ENCODE assay signal across 8 mouse cellular contexts in genomic region chr15:81960171-81961077, GRCm38 (mm10). TPM values are rescaled to one million over a fixed set of nuclear protein-coding genes. Genes with fewer than 3 reads are reported as not detected.
DNase-seq lines count a peak whose midpoint lies in the region; ATAC-seq lines count a peak whose summit lies in the region.

Gene Pmm1, minus strand, starts transcription at chr15:81960930.

- no peaks in the 10 kb centered on the region for H3K36me3 ChIP-seq in heart, embryonic 14.5 days (ENCODE audit: control insufficient read depth, insufficient read depth, low read length)
- H3K36me3 ChIP-seq in liver, embryonic 13.5 days = peaks cover 12% of the 10 kb centered on the region
- no peaks in the 10 kb centered on the region for H3K36me3 ChIP-seq in stomach, embryonic 16.5 days (ENCODE audit: control insufficient read depth, insufficient read depth, low read length)

- H3K4me2 ChIP-seq in heart, embryonic 14.5 days (ENCODE audit: low read length) = peak within 1 kb of the TSS; percentile 99
- peak within 1 kb of the TSS; percentile 100 for H3K4me2 ChIP-seq in liver, embryonic 13.5 days
- peak within 1 kb of the TSS; percentile 100 for H3K4me2 ChIP-seq in stomach, embryonic 16.5 days (ENCODE audit: low read depth, low read length)

- peak within 1 kb of the TSS; percentile 72 to 74 for H3K27ac ChIP-seq in heart, embryonic 14.5 days (replicated peaks in 1 of 2; ENCODE audit: control insufficient read depth in 1 of 2, insufficient read depth in 1 of 2, low read depth in 2 of 2, low read length in 2 of 2)
- H3K27ac ChIP-seq in liver, embryonic 13.5 days = peak within 1 kb of the TSS; percentile 90
- peak within 1 kb of the TSS; percentile 87 for H3K27ac ChIP-seq in stomach, embryonic 16.5 days (ENCODE audit: low read length)

- H3K27me3 ChIP-seq in heart, embryonic 14.5 days (ENCODE audit: control insufficient read depth, insufficient read depth, low read length) = no peaks in the 10 kb centered on the region
- H3K27me3 ChIP-seq in liver, embryonic 13.5 days = no peaks in the 10 kb centered on the region
- H3K27me3 ChIP-seq in stomach, embryonic 16.5 days (ENCODE audit: control insufficient read depth, insufficient read depth, low read length) = no peaks in the 10 kb centered on the region

- H3K9me3 ChIP-seq in heart, embryonic 14.5 days (ENCODE audit: control insufficient read depth, low read length) = no peaks in the 10 kb centered on the region
- no peaks in the 10 kb centered on the region for H3K9me3 ChIP-seq in liver, embryonic 13.5 days (replicated peaks)
- H3K9me3 ChIP-seq in stomach, embryonic 16.5 days (replicated peaks; ENCODE audit: control insufficient read depth, low read length) = no peaks in the 10 kb centered on the region

- peak within 1 kb of the TSS; percentile 58 to 70 for H3K4me3 ChIP-seq in heart, embryonic 14.5 days (ENCODE audit: control insufficient read depth in 1 of 2, insufficient read depth in 1 of 2, low read depth in 1 of 2, low read length in 2 of 2)
- peak within 1 kb of the TSS; percentile 81 for H3K4me3 ChIP-seq in liver, embryonic 13.5 days (replicated peaks)
- H3K4me3 ChIP-seq in stomach, embryonic 16.5 days (replicated peaks; ENCODE audit: low read length) = peak within 1 kb of the TSS; percentile 76

- H3K4me1 ChIP-seq in heart, embryonic 14.5 days (ENCODE audit: control insufficient read depth in 2 of 2, insufficient read depth in 2 of 2, low read length in 2 of 2) = 0 out of 4 replicates have a peak, but pooled peaks cover 0 to 6% of the 10 kb centered on the region in 2 experiments
- H3K4me1 ChIP-seq in liver, embryonic 13.5 days (replicated peaks) = peaks cover 34% of the 10 kb centered on the region
- H3K4me1 ChIP-seq in stomach, embryonic 16.5 days (ENCODE audit: control insufficient read depth, insufficient read depth, low read length) = no peaks in the 10 kb centered on the region

- peak within 1 kb of the TSS; percentile 77 for H3K9ac ChIP-seq in heart, embryonic 14.5 days (ENCODE audit: low read length)
- H3K9ac ChIP-seq in liver, embryonic 13.5 days = peak within 1 kb of the TSS; percentile 88
- H3K9ac ChIP-seq in stomach, embryonic 16.5 days (ENCODE audit: low read length) = peak within 1 kb of the TSS; percentile 83

- DNase-seq in c-Kit-negative CD71-positive TER-119-positive erythroid progenitor cells, embryonic 14.5 days (ENCODE audit: low read depth, low spot score) = peak; percentile 99
- DNase-seq in fibroblast of lung, adult 2 months (ENCODE audit: low read depth) = peak; percentile 83
- DNase-seq in kidney, postnatal 14 days = peak; percentile 100
- DNase-seq in liver, embryonic 13.5 days = peak; percentile 100
- peak; percentile 99 for DNase-seq in neural tube, embryonic 10.5 days (ENCODE audit: extremely low spot score, low spot score)

- peak; percentile 95 for ATAC-seq in CD4-positive, CD25-positive, alpha-beta regulatory T cell, adult 4 months
- peak; percentile 97 for ATAC-seq in heart, embryonic 14.5 days (ENCODE audit: insufficient number of reproducible peaks, insufficient read depth, low FRiP score, low read depth)
- peak; percentile 96 for ATAC-seq in liver, embryonic 13.5 days (ENCODE audit: low read depth)
- peak; percentile 98 for ATAC-seq in stomach, embryonic 16.5 days (ENCODE audit: insufficient read depth, low FRiP score)

- 1% methylated on average over 77 of the region's 77 CpGs for WGBS in heart, embryonic 14.5 days
- WGBS in liver, embryonic 13.5 days (ENCODE audit: insufficient replicate concordance) = under 1% methylated on average over 76 of the region's 77 CpGs
- WGBS in stomach, embryonic 16.5 days = under 1% methylated on average over 76 of the region's 77 CpGs

RNA-seq across cellular contexts. Expression of gene Pmm1, which starts in this region (rescaled TPM):
- 10 to 100 TPM; 11.4 to 14.4 TPM for polyA plus RNA-seq in CD4-positive, CD25-positive, alpha-beta regulatory T cell, adult 4 months (2017; shearing (Covaris generic))
- polyA plus RNA-seq in heart, embryonic 14.5 days (2014; fragmentation: Nextera tagmentation; extraction: Ambion mirVana) = 18.3 and 19.7 TPM in 2 replicates
- polyA plus RNA-seq in liver, embryonic 13.5 days (2015; fragmentation: Nextera tagmentation; extraction: Ambion mirVana) = 24.7 and 25.0 TPM in 2 replicates
- polyA plus RNA-seq in stomach, embryonic 16.5 days (2015; fragmentation: Nextera tagmentation; extraction: Ambion mirVana) = 31.5 and 32.9 TPM in 2 replicates

Comparison
In these comparisons a context has a peak if more than half of its experiments do, and no peak if none do; other contexts are left out.
1. Peak in every context shown above with its lines: DNase-seq, ATAC-seq, H3K4me3 ChIP-seq and H3K27ac ChIP-seq.